Mouse (Mus musculus): ENCODE measurements around the gene Mphosph10.

Mphosph10 gene

GRCm38 (mm10) chr7:64392122-64392818 lies at the start of gene Mphosph10, which contains the start of gene Mcee:
Gene Mphosph10 (minus strand): TSS chr7:64392268.
Gene Mcee (plus strand): TSS chr7:64392607.
- peak; percentile 99 for DNase-seq (ENCODE audit: low spot score)

GRCm38 (mm10) chr7:64440519-64440918 lies 48.5 kb upstream of the Mphosph10 start:
- DNase-seq (ENCODE audit: low spot score), result no peak

GRCm38 (mm10) chr7:64439595-64440518 lies 47.8 kb upstream of the Mphosph10 start:
- no peak for DNase-seq (ENCODE audit: low spot score)

GRCm38 (mm10) chr7:64424861-64425260 lies 32.8 kb upstream of the Mphosph10 start:
- DNase-seq (ENCODE audit: low spot score), result no peak

- no peak for DNase-seq (ENCODE audit: low spot score)
Observed at GRCm38 (mm10) chr7:64403989-64404388, 11.9 kb upstream of the Mphosph10 start.

GRCm38 (mm10) chr7:64402452-64402851 lies 10.4 kb upstream of the Mphosph10 start:
- DNase-seq (ENCODE audit: low spot score), result no peak

GRCm38 (mm10) chr7:64400725-64401124 lies 8.7 kb upstream of the Mphosph10 start:
- DNase-seq (ENCODE audit: low spot score), result no peak

- DNase-seq (ENCODE audit: low spot score), result no peak
Observed at GRCm38 (mm10) chr7:64392819-64393151, 717 bp upstream of the Mphosph10 start.

GRCm38 (mm10) chr7:64391479-64391878 lies 589 bp downstream of the Mphosph10 start:
- no peak for DNase-seq (ENCODE audit: low spot score)

- DNase-seq (ENCODE audit: low spot score), result peak; percentile 87
Observed at GRCm38 (mm10) chr7:64373830-64374562, 18.1 kb downstream of the Mphosph10 start, which contains the start of gene Fan1. Gene Fan1 (minus strand): TSS chr7:64374095.

- DNase-seq (ENCODE audit: low spot score), result no peak
Observed at GRCm38 (mm10) chr7:64373147-64373829, 18.8 kb downstream of the Mphosph10 start.

GRCm38 (mm10) chr7:64371940-64372878 lies 19.9 kb downstream of the Mphosph10 start:
- DNase-seq (ENCODE audit: low spot score), result no peak

- DNase-seq (ENCODE audit: low spot score), result no peak
Observed at GRCm38 (mm10) chr7:64369841-64370240, 22.2 kb downstream of the Mphosph10 start.

- DNase-seq (ENCODE audit: low spot score), result no peak
Observed at GRCm38 (mm10) chr7:64365863-64366262, 26.2 kb downstream of the Mphosph10 start.

- no peak for DNase-seq (ENCODE audit: low spot score)
Observed at GRCm38 (mm10) chr7:64360586-64360945, 31.5 kb downstream of the Mphosph10 start.

- no peak for DNase-seq (ENCODE audit: low spot score)
Observed at GRCm38 (mm10) chr7:64359943-64360585, 32.0 kb downstream of the Mphosph10 start.

- no peak for DNase-seq (ENCODE audit: low spot score)
Observed at GRCm38 (mm10) chr7:64358666-64359065, 33.4 kb downstream of the Mphosph10 start.

GRCm38 (mm10) chr7:64357405-64357804 lies 34.7 kb downstream of the Mphosph10 start:
- peak; percentile 76 for DNase-seq (ENCODE audit: low spot score)

- DNase-seq (ENCODE audit: low spot score), result no peak
Observed at GRCm38 (mm10) chr7:64356661-64357060, 35.4 kb downstream of the Mphosph10 start.

- DNase-seq (ENCODE audit: low spot score), result no peak
Observed at GRCm38 (mm10) chr7:64354206-64354605, 37.9 kb downstream of the Mphosph10 start.
